Mouse (Mus musculus): ENCODE measurements around the gene Mrps10. TPM values are rescaled to one million over a fixed set of nuclear protein-coding genes. Genes with fewer than 3 reads are reported as not detected.

The Mrps10 gene
- total RNA-seq (2021), result 10 to 100 TPM; 26.2 to 28.5 TPM
- long read RNA-seq, experiment 1, transcript Mrps10-203 (7 exons, 1,018 nt), result major isoform, 16 of 50 reads
- long read RNA-seq, experiment 1, transcript Mrps10-204 (7 exons, 1,017 nt), result minor isoform, 10 of 50 reads
- long read RNA-seq, experiment 1, partial matches to known transcripts, result 5 of 50 reads
- long read RNA-seq, experiment 1, other reads (novel, unspliced or antisense), result 18 of 50 reads
- long read RNA-seq, experiment 2, transcript Mrps10-204 (7 exons, 1,017 nt), result major isoform, 10 of 33 reads
- long read RNA-seq, experiment 2, transcript Mrps10-203 (7 exons, 1,018 nt), result minor isoform, 6 of 33 reads
- long read RNA-seq, experiment 2, partial matches to known transcripts, result 3 of 33 reads
- long read RNA-seq, experiment 2, other reads (novel, unspliced or antisense), result 14 of 33 reads

DNA sequence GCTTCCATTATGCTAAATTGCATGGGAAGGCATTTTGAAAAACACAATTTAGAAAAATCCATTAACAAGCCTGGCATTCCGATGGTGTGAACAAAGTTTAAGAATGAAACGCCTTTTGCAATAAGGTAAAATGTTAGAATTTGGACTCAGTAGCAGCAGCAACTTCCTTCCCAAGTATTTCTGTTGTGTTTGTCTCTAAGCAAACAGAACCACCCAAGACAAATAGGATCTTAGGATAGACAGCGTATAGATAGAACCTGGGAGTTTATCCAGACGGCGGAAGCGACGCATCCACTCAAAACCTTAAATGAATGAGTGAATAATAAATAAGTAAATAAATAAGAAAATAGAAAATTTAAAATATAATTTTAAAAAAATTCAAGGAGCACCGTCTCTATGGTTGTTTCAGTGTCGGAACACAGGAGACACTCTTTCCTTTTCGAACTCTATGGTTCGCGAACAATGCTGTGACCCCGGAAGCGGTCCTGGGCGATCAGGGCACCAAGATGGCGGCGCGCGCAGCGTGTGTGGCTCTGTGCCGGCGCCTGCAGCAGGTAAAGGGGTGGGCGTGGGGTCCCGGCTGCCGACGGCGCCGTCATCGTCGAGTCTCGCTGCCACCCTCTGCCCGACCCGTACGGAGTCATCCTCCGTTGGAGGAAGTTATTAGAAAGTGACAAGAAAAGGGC, at the start of gene Mrps10:
Gene Mrps10, plus strand, starts transcription at position 487 of the 686 bp plus-strand sequence.
- intact Hi-C loops (cut with DNase I), result no loop called here
- peak; percentile 91 to 94 for DNase-seq (ENCODE audit: low spot score in 2 of 2)

DNA sequence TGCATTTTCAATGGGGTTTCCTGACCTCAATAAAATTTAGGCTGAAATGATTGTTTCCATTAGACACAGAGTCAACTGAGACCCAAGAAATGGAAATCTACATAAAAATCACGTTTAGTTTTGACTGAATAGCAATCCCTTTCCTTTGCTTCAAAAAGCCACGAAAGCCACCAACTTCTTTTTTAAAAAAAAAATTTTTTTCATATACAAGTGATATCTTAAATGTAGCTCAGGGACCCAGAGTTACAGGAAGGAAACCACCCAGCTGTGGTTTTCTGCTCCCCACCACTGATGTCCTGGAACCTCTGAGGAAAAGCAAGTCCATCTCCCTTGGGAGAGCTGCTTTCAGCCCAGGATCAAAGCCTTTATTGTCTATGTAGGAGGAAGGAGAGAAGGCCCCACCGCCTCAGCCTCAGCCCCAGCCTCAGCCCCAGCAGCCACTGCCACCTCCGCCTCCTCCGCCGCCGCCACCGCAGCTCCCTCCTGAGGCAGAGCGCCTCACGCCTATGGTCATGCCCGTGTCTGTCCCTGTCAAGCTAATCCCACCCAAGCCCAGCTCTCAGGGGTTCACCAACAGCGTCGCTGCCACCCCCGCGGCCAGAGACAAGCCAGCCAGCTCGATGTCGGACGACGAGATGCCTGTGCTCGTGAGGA, 49.6 kb upstream of the Mrps10 start:
- intact Hi-C loops (cut with DNase I), result no loop called here
- DNase-seq (ENCODE audit: low spot score in 2 of 2), result no peak

DNA sequence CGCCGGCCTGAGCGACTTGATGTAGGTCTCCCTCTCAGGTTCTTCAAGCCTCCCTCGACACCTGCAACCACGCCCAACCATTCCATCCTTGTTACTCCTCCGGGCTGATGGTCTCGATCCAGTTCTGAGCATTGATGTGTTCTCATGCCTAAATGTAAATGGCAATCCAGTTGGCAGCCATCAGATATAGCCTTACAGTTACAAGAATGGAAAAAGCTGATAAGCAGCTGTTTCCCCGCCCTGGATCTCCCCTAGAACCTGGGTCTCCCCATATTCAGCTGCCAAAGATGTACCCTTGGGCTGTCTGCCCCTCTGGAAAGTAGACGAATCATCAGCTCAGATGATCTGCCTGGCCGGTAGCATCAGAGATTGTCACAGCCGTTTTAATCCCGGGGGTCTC, 48.9 kb upstream of the Mrps10 start:
- intact Hi-C loops (cut with DNase I), result no loop called here

DNA sequence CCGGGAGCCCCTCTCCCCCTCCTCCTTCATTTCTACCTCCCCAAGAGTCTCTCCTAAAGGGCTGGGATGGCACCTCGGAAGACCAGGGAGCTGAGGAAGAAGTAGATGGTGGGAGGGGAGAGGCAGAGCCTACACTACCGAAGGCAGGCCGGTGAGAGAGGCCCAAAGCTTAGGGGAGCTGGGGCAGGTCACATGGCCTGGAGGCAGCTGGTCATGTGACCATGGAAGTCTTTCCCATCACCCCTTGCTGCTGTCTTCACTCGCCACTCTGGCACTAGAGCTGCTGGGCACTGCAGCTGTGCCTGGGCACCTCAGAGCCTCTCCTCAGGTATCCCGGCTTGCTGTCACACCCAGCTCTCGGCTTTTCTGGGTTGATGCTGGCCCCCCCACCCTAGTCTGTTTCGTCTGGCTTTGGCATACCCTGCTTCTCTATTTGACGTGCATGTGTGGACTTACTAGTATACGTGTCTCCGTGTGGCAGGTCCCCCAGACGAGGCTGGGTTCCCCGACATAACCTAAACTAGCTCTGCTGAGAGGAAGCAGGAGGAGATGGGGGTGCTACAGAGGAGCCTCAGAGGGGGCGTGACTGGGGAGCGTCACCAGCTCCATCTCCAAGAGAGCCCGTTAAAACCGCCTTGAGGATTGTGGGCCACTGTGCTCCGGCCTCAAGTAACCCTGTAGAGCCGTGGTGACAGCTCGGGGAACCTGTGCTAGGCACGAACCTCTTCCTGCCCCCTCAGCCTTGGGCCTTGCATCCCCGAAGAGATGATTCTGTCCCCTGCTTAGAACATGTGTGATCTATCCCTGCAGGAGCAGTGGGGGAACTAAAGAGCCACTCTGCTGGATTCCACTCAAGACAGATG, 46.3 kb upstream of the Mrps10 start:
- DNase-seq (ENCODE audit: low spot score in 2 of 2), result peak; percentile 26 to 51
- intact Hi-C loops (cut with DNase I), result no loop called here

More for the DNA sequence above, 48.9 kb upstream of the Mrps10 start:
- no peak for DNase-seq (ENCODE audit: low spot score in 2 of 2)

DNA sequence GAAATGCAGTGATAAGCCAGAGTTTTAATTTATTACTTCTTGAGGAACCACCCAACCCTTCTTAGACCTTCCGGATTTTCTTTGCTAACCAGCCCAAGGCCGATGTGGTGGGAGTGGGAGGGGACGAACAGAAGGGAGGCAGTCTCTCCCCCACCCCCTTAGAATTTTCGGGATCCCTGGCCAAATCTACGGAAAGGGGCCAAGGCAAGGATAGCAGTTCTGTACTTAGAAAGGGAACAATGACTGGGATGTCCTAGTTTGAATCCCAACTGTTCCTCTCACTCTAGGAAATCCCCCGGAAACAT, 45.7 kb upstream of the Mrps10 start:
- DNase-seq (ENCODE audit: low spot score in 2 of 2), result no peak
- intact Hi-C loops (cut with DNase I), result no loop called here

DNA sequence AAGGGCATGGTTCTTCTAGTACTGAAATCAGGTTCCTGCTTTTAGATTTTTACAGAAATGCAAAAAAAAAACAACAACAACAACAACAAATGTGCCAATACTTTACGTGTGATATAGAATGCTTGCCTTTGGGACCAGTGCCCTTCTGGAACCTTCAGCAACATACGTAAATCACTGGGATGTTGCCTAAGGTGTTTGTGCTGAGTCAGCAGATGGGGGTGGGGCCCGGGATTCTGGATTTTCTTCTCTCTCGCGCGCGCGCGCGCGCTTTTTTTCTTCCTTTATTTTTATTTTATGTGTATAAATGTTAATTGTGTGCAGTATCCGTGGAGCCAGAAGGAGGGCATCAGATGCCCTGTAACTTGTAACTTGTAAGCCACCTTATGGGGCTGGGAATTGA, 41.1 kb upstream of the Mrps10 start:
- no peak for DNase-seq (ENCODE audit: low spot score in 2 of 2)
- intact Hi-C loops (cut with DNase I), result no loop called here

DNA sequence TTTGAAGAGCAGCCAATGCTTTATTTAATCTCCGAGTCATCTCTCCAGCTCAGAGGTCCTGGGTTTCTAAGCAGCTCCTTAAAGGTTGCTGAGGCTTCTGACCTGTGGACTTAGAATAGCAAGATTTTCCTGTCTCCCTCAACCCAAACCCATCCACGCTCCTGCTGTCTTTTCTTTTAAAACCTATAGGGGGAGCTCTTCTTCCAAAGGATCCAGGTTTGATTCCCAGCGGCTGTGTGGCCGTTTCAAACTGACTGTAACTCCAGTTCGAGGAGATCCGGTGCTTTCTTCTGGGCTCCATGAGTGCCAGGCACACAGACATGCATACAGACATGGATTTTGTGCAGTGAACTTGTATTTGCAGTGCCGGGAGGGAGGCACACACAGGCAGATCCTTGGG, 40.7 kb upstream of the Mrps10 start:
- intact Hi-C loops (cut with DNase I), result no loop called here
- DNase-seq (ENCODE audit: low spot score in 2 of 2), result no peak

DNA sequence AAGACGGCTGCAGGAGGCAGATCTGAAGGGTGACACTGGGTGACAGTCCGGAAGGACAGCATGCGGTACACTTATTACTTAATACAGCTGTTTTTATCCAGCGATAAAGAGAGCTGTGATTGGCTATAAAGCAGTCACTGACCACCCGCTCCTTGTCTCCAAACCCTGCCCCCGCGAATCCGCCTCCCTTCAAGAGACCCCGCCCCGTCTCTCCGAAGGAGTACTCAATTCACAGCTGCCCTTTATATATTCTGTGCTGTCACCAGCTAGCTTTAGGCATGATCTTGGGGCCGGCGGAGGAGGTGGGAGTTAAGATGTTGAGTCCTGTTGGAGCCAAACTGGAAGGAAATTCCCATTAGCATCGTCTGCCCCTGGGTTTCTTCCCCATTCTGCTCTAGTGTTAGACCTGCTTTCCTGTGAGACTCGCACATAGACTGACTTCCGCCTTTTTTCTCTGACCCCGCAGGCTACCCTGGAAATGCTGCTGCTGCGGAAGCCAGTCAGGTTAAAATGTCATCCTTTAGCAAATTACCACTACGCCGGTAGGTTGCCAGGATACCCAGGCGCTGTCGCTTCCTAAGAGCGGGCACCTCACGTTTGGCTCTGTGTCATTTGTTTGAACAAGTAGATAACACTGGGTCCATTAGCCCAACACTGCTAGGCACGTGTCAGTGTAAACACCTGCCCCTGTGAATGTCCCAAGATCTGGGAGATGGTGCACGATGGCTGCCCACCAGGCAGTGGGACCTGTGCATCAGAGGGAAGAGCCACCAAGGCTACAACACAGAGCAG, 39.9 kb upstream of the Mrps10 start:
- intact Hi-C loops (cut with DNase I), result no loop called here

DNA sequence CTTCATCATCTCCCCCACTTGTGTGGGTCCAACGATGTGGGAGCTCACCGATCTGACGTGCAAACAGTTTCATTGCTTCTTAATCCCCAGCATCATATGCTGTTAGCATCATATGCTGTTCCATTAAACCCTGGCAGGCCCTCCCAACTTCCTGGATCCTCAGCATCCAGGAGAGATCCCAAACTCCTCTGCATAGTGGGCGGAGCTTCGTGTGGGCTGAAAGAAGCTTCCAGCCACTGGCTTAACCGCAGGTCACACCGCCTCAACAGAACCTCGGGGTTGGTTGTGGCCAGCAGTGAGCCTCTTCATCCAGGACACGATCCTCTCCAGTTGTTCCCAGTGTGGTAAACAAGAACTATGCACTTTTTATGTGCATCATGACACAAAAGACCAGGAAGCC, 38.1 kb upstream of the Mrps10 start:
- intact Hi-C loops (cut with DNase I), result loop anchor here (5.0 kb wide), 2 partner anchors 188 to 293 kb away; no protein-coding TSS in a partner anchor
- no peak for DNase-seq (ENCODE audit: low spot score in 2 of 2)

More for the DNA sequence above, 39.9 kb upstream of the Mrps10 start:
- no peak for DNase-seq (ENCODE audit: low spot score in 2 of 2)

DNA sequence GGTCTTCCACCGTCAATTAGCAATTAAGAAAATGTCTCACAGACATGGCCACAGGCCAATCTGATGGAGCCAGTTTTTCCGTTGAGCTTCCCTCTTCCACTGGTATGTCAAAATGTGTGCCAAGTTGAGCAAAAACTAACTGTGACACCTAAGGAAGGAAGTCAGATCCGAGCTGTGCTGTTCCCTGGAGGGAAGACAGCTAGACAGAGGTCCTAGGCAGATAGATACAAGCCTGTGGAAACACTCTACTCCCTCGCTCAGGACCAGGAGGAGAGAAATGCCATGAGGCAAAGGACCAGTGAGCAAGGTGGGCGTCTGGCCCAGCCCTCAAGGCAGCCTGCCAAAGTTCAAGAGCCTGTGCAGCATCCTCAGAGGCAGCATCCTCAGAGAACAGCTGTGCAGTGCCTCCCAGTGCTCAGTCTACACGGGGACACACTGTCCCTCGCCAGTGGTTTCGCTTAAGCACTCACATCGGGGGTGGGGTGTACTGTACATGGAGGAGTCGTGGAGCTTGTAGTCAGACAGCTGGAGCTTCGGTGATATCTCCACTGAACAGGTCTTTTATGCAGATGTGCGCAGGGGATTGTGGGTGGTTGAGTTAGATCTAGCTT, 36.6 kb upstream of the Mrps10 start:
- intact Hi-C loops (cut with DNase I), result loop anchor here (5.0 kb wide), 2 partner anchors 190 to 295 kb away; no protein-coding TSS in a partner anchor
- peak; percentile 23 to 62 for DNase-seq (ENCODE audit: low spot score in 2 of 2)

DNA sequence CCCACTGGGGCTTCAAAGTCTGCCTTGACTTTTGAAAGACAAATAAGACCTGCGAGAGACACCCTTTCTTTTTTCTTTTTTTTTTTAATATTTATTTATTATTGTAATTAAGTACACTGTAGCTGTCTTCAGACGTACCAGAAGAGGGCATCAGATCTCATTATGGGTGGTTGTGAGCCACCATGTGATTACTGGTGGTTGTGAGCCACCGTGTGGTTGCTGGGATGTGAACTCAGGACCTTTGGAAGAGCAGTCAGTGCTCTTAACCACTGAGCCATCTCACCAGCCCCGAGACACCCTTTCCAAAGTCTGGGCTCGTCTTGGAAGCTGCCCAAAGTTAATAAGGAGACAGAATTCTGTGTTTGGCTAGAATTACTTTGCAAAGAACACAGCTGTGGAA, 36.0 kb upstream of the Mrps10 start:
- DNase-seq (ENCODE audit: low spot score in 2 of 2), result peak; percentile 26 to 28
- intact Hi-C loops (cut with DNase I), result loop anchor here (5.0 kb wide), 2 partner anchors 190 to 295 kb away; no protein-coding TSS in a partner anchor

DNA sequence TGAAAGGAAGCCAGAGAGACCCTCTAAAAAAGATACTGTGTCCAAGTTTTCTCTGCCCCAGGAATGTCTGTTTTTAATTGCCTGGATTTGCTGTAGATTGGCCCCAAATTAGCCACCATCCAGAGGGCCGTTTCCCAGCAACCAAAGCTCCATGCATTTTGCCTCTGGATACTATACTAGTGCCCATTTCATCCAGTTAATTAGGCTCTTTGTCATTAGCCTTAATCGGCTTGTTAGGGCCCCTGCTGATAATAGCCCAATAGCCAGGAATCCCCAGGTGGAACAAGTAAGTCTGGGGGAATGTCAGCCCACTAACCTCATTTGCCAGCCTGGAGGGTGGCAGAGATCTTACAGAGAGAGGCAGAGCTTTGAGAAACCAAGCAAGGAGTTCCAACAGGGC, 35.3 kb upstream of the Mrps10 start:
- intact Hi-C loops (cut with DNase I), result loop anchor here (5.0 kb wide), 2 partner anchors 191 to 296 kb away; no protein-coding TSS in a partner anchor

DNA sequence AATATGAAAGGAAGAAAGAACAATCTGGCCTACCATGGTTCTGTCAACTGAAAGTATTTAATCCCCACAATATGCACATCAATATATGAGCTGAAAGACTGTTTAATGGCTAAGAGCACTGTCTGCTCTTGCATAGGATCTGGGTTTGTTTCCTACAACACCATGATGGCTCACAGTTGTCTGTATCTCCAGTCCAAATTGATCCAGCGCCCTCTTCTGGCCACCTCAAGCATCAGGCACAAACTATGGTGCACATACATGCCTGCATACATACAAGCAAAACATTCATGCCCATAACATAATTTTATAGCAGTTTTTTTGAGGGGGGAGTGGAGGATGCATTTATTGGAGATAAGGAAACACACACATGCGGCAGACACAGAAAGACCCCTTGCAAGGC, 25.6 kb upstream of the Mrps10 start:
- intact Hi-C loops (cut with DNase I), result no loop called here
- DNase-seq (ENCODE audit: low spot score in 2 of 2), result no peak

More for the DNA sequence above, 35.3 kb upstream of the Mrps10 start:
- no peak for DNase-seq (ENCODE audit: low spot score in 2 of 2)

DNA sequence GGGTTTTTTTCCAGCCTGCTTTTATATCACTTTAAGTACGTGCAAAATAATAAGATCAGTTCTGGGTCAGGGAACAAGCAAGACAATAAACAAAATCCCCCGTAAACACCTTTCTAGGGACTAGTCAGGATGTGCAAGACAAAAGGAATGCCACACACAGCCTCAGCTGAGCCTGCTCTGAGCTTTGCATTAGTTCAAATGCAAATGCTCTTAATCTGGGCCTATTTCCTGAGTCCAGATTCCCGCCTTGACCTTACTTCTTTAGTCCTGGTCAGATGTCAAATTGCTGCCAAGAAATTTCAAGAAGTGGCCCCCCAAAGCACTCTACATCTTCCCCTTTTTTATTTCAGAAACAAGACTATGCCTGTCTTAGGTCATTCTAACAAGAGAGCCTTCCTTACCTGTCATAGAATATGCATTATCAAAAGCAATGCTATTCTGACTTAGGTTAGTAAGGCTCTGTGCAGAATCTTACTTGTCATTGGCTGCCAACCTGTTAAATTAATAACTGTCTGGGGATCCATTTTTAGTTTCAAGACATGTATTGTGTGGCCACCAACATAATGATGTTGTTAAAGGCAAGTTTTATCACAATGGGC, 18.9 kb upstream of the Mrps10 start:
- intact Hi-C loops (cut with DNase I), result no loop called here
- DNase-seq (ENCODE audit: low spot score in 2 of 2), result no peak

DNA sequence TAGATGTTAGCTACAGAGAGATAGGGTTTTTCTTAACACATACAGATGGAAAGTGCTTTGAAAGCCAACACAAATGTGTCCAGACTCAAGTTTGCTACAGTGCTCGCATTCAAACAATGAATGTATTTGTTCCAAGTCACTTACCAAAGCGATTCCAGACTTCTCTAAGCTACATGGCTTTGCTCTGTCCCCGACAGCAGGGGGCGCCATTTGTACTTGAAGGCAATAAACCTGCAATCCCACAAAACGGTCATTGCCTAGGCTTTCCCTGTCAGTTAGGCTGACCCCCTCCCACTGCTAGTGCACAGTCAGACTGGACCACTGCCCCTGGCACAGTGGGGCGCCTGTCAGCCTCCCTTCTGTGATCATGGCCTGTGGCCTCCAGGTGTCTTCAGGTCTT, 8.7 kb upstream of the Mrps10 start:
- DNase-seq (ENCODE audit: low spot score in 2 of 2), result peak; percentile 37 to 39
- intact Hi-C loops (cut with DNase I), result no loop called here

DNA sequence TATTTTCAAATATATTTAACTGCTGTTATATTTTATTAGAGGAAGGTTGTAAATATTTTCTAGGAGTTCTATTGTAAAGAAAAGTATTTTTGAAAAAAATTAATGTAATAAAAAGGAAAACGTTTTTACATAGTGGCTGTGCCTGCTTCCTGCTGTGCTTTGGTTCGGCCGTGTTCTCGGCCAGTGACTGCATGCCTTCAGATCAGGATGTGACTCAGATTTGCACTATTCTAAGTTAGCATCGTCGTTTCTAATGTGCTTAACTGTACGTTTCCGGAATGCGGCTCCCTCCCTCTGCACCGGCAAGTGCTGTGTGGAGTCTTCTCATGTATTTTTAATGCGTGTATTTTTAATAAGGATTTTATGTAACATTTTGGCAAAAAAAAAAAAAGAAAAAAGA, 7.3 kb upstream of the Mrps10 start:
- DNase-seq (ENCODE audit: low spot score in 2 of 2), result no peak
- intact Hi-C loops (cut with DNase I), result no loop called here

DNA sequence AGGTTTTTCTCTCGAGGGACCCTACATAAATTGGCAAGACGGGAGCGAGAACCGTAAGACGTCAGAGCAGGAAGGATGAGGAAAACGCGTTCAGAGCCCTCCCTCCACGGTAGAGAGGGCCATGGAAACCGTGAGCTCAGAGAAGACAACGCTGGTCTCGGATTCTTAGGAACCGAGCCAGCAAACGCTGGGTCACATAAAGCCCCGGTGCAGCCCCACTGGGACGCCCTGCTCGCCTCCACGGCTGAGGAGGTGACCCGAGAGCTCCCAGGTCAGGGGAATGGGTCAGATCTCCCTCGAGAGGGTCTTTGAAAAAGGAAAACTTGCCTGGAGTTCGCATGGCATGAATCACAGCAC, 378 bp downstream of the Mrps10 start:
- intact Hi-C loops (cut with DNase I), result no loop called here
- no peak for DNase-seq (ENCODE audit: low spot score in 2 of 2)

DNA sequence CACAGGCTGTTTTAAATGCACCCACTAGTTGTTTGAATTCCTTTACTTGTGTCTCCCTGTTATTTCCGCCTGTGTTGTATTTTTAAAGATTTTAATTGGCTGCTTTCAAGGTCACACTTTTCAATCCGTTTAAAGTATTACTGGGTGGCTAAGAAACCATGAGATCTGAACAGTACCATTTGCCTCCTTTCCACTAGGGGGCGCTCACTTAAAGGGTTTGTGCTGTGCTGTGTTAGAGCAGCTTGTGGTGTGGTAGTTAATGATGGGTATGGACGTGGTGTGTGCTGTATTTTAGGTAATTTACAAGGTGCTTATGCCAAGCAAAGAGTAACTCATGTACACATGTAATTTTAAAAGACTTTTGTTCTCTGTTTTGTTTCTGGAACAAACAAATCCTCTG, 2.8 kb downstream of the Mrps10 start:
- intact Hi-C loops (cut with DNase I), result no loop called here

More for the DNA sequence above, 2.8 kb downstream of the Mrps10 start:
- peak; percentile 77 to 85 for DNase-seq (ENCODE audit: low spot score in 2 of 2)
